Mouse (Mus musculus): ENCODE results near the gene Arf6. TPM values are rescaled to one million over a fixed set of nuclear protein-coding genes. Genes with fewer than 3 reads are reported as not detected.

Gene Arf6
- polyA plus RNA-seq, 1 experiment, result 652 TPM

DNA sequence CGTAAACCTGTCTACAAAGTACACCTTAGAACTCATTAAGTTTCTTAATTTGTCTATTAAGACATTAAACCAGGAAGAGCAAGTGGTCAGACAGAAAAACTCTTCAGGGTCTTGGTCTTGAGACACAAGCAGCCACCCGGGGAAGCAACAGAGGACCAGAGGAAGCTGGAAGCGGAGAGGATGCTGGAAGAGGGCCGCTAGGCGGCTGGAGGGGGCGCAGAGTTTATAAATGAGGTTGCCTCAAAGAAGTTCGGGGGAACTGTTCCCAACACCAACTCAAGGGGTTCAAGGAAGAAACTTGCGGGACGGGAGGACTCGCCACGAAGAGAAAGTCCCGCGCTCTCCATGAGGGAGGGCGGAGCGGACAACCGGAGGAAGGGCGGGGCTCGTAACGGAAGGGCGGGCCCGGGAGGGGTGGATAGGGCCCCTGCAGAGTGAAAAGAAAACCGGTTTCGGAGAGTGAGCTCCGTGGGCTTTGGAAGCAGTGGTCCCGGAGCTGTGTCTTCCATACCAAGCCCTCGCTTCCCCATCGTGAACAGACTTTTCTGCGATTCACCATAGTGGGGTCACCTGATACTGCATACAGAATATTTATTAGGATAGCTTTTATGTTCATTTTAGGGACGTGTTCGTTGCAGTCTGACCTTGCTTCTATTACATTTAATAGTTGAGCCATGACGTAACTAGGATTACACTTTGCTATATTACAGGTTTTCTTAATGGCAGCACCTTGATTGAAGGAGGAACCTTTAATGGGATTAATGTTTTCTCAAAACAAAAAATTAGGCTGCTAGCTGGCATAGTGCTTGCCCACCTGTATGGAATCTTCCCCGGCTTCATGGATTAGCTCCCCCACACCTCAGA is 7.8 kb upstream of the Arf6 start:
- H3K27me3 ChIP-seq (ENCODE audit: control insufficient read depth, insufficient read depth, low read length), result no peaks in the 10 kb centered on the region
- H3K36me3 ChIP-seq (ENCODE audit: control insufficient read depth, insufficient read depth, low read length), result no peaks in the 10 kb centered on the region
- 2% methylated on average over 32 of the region's 32 CpGs for WGBS
- peak overlapping the region; percentile 86 for H3K4me3 ChIP-seq (ENCODE audit: low read depth, low read length)
- no peaks in the 10 kb centered on the region; the same call in 1 of the 2 replicates for H3K4me1 ChIP-seq (ENCODE audit: control insufficient read depth, insufficient read depth, insufficient read length, low read length)
- H3K27ac ChIP-seq (ENCODE audit: insufficient read depth, low read depth, low read length), result peak overlapping the region; percentile 76
- peak; percentile 73; the same call in 1 of the 2 replicates for TF ChIP-seq POLR2A (IDR thresholded peaks at IDR 0.05; ENCODE audit: low read depth, low read length)
- peak; percentile 19; the same call in 1 of the 2 replicates for TF ChIP-seq CTCF (IDR thresholded peaks at IDR 0.05; ENCODE audit: extremely low read depth, insufficient read length, insufficient replicate concordance, low read depth, low read length)

DNA sequence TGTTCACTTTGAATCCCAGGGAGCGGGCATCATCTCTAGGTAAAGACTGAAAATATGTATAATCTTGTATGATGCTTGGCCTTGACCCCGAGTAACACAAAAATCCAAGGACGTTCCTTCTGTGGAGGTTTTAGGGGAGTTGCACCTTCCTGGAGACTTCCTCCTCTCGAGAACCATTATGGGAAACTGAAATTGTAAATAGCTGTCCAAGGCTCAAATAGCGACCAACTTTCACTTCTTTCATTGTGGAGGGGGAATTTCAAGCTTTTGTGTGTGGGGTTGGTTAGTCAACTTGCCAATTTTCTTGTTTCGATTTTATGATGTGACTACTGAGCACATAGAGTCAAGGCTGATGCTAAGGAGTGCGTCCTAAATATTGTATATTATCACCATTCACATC is 6.2 kb upstream of the Arf6 start:
- WGBS, result 84% methylated on average over 7 of the region's 7 CpGs
- no peaks in the 10 kb centered on the region for H3K27me3 ChIP-seq (ENCODE audit: control insufficient read depth, insufficient read depth, low read length)
- TF ChIP-seq CTCF (IDR thresholded peaks at IDR 0.05; ENCODE audit: extremely low read depth, insufficient read length, insufficient replicate concordance, low read depth, low read length) (no peak), POLR2A (IDR thresholded peaks at IDR 0.05; ENCODE audit: low read depth, low read length) (no peak)
- no peak overlapping the region for H3K27ac ChIP-seq (ENCODE audit: insufficient read depth, low read depth, low read length)
- peaks cover under 1% of the 10 kb centered on the region; the same call in 1 of the 2 replicates for H3K4me1 ChIP-seq (ENCODE audit: control insufficient read depth, insufficient read depth, insufficient read length, low read length)
- H3K36me3 ChIP-seq (ENCODE audit: control insufficient read depth, insufficient read depth, low read length), result no peaks in the 10 kb centered on the region
- H3K4me3 ChIP-seq (ENCODE audit: low read depth, low read length), result no peak overlapping the region

DNA sequence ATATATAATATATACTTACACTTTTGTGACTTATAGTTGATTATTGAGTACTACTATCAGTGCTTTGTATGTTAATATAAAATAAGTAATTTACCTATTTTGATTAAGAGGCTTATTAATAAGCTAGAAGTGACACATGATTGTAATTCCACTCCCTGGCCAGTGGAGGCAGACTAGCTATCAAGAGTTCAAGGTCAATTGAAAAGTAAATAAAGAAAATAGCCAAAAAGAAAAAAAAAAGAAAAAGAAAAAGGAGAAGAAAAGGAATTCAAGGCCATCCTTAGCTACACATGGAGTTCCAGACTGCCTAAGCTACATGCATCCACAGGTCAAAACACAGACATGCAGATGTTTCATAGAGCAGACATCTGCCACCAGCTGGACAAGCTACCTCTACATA is 5.5 kb upstream of the Arf6 start:
- no peak for TF ChIP-seq CTCF (IDR thresholded peaks at IDR 0.05; ENCODE audit: extremely low read depth, insufficient read length, insufficient replicate concordance, low read depth, low read length)
- Histone ChIP-seq H3K27ac (ENCODE audit: insufficient read depth, low read depth, low read length) (no peak overlapping the region), H3K4me3 (ENCODE audit: low read depth, low read length) (no peak overlapping the region), H3K4me1 (ENCODE audit: control insufficient read depth, insufficient read depth, insufficient read length, low read length) (peaks cover 2% of the 10 kb centered on the region; the same call in 1 of the 2 replicates), H3K36me3 (ENCODE audit: control insufficient read depth, insufficient read depth, low read length) (no peaks in the 10 kb centered on the region), H3K27me3 (ENCODE audit: control insufficient read depth, insufficient read depth, low read length) (no peaks in the 10 kb centered on the region)

DNA sequence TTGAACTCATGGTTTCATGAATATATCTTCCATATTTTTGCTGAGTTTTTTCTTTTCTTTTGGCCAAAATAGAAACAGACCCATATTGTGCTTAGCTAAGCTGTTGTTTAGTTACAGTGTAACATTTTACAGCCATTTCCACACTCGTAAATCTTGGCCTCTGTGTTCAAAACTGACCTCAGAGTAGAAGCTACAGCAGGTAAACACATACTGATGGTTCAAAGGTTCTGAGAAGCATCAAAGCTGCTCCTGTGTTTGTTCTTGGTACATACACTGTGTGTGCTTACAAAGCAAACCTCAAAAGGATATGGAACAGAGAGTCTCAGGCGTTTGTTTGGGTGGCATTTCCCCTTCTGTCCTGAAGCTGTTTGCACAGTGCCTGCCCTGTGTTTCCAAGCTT is 4.4 kb upstream of the Arf6 start:
- Histone ChIP-seq H3K27me3 (ENCODE audit: control insufficient read depth, insufficient read depth, low read length) (no peaks in the 10 kb centered on the region), H3K4me1 (ENCODE audit: control insufficient read depth, insufficient read depth, insufficient read length, low read length) (peaks cover 2% of the 10 kb centered on the region; the same call in 1 of the 2 replicates), H3K36me3 (ENCODE audit: control insufficient read depth, insufficient read depth, low read length) (no peaks in the 10 kb centered on the region), H3K4me3 (ENCODE audit: low read depth, low read length) (no peak overlapping the region), H3K27ac (ENCODE audit: insufficient read depth, low read depth, low read length) (peak overlapping the region; percentile 83)
- TF ChIP-seq POLR2A (IDR thresholded peaks at IDR 0.05; ENCODE audit: low read depth, low read length) (no peak), CTCF (IDR thresholded peaks at IDR 0.05; ENCODE audit: extremely low read depth, insufficient read length, insufficient replicate concordance, low read depth, low read length) (no peak)
- WGBS, result 26% methylated on average over 2 of the region's 2 CpGs

DNA sequence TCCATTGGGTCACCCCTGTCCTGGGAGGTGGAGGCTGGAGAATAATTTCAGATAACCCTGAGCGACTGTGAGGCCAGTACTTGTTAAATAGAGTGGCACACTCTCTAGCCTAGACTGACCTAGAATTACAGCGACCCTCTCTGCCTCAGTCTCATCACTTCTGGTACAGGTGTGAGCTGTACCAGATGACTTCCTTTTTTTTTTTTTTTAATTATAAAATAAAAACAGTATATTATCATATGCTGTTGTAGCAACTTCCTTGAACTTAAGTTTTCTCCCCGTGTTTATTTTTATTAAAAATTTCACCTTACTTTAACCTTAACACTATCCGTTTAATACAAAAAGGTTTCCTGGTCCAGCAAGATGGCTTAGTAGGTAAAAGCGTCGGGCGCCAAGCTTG is 1.0 kb upstream of the Arf6 start:
- peak overlapping the region; percentile 95 for H3K27ac ChIP-seq (ENCODE audit: insufficient read depth, low read depth, low read length)

DNA sequence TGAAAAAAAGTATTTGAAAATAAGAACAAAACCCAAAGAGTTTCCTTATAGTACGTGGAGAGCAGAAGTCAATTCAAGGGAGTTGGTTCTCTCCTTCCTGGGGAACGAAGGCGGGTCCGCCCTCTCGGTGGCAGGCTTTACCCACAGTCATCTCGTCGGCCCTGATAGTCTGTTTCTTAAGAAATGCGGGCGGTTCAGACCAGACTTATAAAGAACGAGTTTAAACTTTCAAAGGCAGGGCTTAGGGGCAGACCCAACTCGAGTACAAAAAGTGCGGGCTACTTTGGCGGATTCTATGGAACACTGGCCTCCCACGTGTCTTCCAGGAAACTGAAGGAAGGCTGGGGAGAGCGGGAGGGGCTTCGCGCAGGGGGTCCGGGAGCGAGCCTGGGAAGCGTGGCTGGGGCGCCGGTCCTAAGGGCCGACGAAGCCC is 513 bp upstream of the Arf6 start:
- Histone ChIP-seq H3K4me1 (ENCODE audit: control insufficient read depth, insufficient read depth, insufficient read length, low read length) (peaks cover 2% of the 10 kb centered on the region; the same call in 1 of the 2 replicates), H3K4me3 (ENCODE audit: low read depth, low read length) (peak overlapping the region; percentile 75), H3K27me3 (ENCODE audit: control insufficient read depth, insufficient read depth, low read length) (no peaks in the 10 kb centered on the region), H3K36me3 (ENCODE audit: control insufficient read depth, insufficient read depth, low read length) (peaks cover 19% of the 10 kb centered on the region), H3K27ac (ENCODE audit: insufficient read depth, low read depth, low read length) (peak overlapping the region; percentile 95)
- WGBS, result 0% methylated on average over 24 of the region's 24 CpGs
- peak; percentile 12; the same call in 1 of the 2 replicates for TF ChIP-seq POLR2A (IDR thresholded peaks at IDR 0.05; ENCODE audit: low read depth, low read length)
- peak; percentile 49; the same call in 1 of the 2 replicates for TF ChIP-seq CTCF (IDR thresholded peaks at IDR 0.05; ENCODE audit: extremely low read depth, insufficient read length, insufficient replicate concordance, low read depth, low read length)

More for the DNA sequence above, 1.0 kb upstream of the Arf6 start:
- no peak for TF ChIP-seq CTCF (IDR thresholded peaks at IDR 0.05; ENCODE audit: extremely low read depth, insufficient read length, insufficient replicate concordance, low read depth, low read length)
- TF ChIP-seq POLR2A (IDR thresholded peaks at IDR 0.05; ENCODE audit: low read depth, low read length), result no peak
- Histone ChIP-seq H3K27me3 (ENCODE audit: control insufficient read depth, insufficient read depth, low read length) (no peaks in the 10 kb centered on the region), H3K4me1 (ENCODE audit: control insufficient read depth, insufficient read depth, insufficient read length, low read length) (peaks cover 2% of the 10 kb centered on the region; the same call in 1 of the 2 replicates), H3K4me3 (ENCODE audit: low read depth, low read length) (peak overlapping the region; percentile 75), H3K36me3 (ENCODE audit: control insufficient read depth, insufficient read depth, low read length) (peaks cover 17% of the 10 kb centered on the region)
- 9% methylated on average over 7 of the region's 7 CpGs for WGBS

DNA sequence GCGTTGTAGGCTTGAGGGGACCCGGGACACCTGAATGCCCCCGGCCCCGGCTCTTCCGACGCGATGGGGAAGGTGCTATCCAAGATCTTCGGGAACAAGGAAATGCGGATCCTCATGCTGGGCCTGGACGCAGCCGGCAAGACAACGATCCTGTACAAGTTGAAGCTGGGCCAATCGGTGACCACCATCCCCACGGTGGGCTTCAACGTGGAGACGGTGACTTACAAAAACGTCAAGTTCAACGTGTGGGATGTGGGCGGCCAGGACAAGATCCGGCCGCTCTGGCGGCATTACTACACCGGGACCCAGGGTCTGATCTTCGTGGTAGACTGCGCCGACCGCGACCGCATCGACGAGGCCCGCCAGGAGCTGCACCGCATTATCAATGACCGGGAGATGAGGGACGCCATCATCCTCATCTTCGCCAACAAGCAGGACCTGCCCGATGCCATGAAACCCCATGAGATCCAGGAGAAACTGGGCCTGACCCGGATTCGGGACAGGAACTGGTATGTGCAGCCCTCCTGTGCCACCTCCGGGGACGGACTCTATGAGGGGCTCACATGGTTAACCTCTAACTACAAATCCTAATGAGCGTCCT is 881 bp downstream of the Arf6 start:
- Histone ChIP-seq H3K36me3 (ENCODE audit: control insufficient read depth, insufficient read depth, low read length) (peaks cover 22% of the 10 kb centered on the region), H3K27me3 (ENCODE audit: control insufficient read depth, insufficient read depth, low read length) (no peaks in the 10 kb centered on the region), H3K4me3 (ENCODE audit: low read depth, low read length) (peak overlapping the region; percentile 89), H3K4me1 (ENCODE audit: control insufficient read depth, insufficient read depth, insufficient read length, low read length) (peaks cover 2% of the 10 kb centered on the region; the same call in 1 of the 2 replicates), H3K27ac (ENCODE audit: insufficient read depth, low read depth, low read length) (peak overlapping the region; percentile 97)
- under 1% methylated on average over 42 of the region's 42 CpGs for WGBS
- TF ChIP-seq POLR2A (IDR thresholded peaks at IDR 0.05; ENCODE audit: low read depth, low read length) (no peak), CTCF (IDR thresholded peaks at IDR 0.05; ENCODE audit: extremely low read depth, insufficient read length, insufficient replicate concordance, low read depth, low read length) (no peak)
